Mouse (Mus musculus) adrenal gland, adult 18-20 months (tissue): ENCODE results near the gene Zfp994. TPM values are rescaled to one million over a fixed set of nuclear protein-coding genes. Genes with fewer than 3 reads are reported as not detected.
A peak's percentile ranks its signal among the peaks of the same experiment; 100 is the strongest.
"Not testable (repeated sequence)": the region's sequence is repeated elsewhere in the genome, so short reads cannot be mapped to it uniquely, and the experiment has no call there.

Source experiments
- DNase-seq, 2 experiments: peaks; one replicate each; pipeline ENCODE4 v3.0.0; 2021 to 2022; ENCODE audit warnings: low spot score in 2 of 2
- long read RNA-seq, 2 experiments: library from polyadenylated mRNA; stranded (forward); transcript quantifications; one replicate each; pipeline ENCODE4 v2.0.0; 2021
- total RNA-seq, 2 experiments: library from RNA; stranded (reverse); gene quantifications; 1 replicate in 1 of 2; 2 replicates in 1 of 2; pipeline ENCODE4 v1.2.3; 2021

Gene Zfp994
- total RNA-seq, result 1 to 10 TPM; 3.1 to 3.3 TPM
- long read RNA-seq, experiment 1, full-length matches to known transcripts, result 1 of 4 reads
- long read RNA-seq, experiment 1, partial matches to known transcripts, result 0 of 4 reads
- long read RNA-seq, experiment 1, other reads (novel, unspliced or antisense), result 3 of 4 reads
- long read RNA-seq, experiment 2, full-length matches to known transcripts, result 5 of 11 reads
- long read RNA-seq, experiment 2, partial matches to known transcripts, result 0 of 11 reads
- long read RNA-seq, experiment 2, other reads (novel, unspliced or antisense), result 6 of 11 reads

DNA sequence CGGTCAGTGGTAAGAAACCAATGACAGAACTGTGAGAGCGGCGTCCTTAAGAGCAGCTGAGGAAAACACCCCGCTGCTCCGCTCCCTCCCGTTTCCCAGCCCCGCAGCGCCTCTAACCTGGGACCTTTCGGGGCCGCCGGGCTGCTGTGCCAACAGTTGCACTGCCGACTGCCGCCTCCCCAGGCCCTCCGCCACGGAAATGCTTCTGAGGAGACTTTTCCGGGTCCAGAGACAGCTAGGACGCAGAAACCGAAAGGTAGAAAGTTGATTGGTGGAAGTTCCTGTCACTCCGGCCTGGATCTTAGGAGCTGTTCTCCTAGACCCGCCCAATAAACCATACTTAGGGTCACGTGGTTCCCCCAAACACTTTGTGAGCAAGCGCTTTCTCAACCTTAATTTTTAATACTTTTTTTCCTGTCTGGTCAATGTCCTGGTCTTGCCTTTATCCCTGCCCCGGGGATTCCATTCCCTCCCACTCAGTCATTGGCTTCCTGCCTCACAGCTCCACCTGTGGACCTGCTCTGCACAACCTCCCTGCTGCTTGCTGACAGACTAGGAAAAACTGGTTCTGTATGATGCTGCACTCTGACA, at the start of gene Zfp994:
Zfp994 (minus strand) TSS at position 195 of the 591 bp plus-strand sequence.
- DNase-seq, result peak; percentile 82 to 90

GRCm38 (mm10) chr17:22230701-22231100, 5.3 kb upstream of the Zfp994 start:
- not testable (repeated sequence) for DNase-seq

DNA sequence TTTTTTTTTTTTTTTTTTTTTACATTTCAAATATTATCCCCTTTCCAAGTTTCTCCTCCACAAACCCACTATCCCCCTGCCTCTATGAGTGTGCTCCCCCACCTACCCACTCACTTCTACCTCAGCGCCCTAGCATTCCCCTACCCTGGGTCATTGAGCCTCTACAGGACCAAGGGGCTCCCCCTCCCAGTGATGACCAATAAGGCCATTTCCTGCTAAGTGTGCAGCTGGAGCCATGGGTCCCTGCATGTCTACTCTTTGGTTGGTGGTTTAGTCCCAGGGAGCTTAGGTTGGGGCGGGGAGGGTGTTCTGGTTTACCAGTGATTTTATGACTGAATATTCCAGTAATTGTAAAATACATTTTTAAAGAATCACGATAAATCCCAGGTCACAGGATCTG, 401 bp downstream of the Zfp994 start:
- DNase-seq, result peak; percentile 5 to 20

- DNase-seq, result peak; percentile 25 to 34
These were observed 59.6 kb downstream of the Zfp994 start, which contains the start of gene Zfp947 for GRCm38 (mm10) chr17:22165722-22166294. Zfp947 (minus strand) TSS chr17:22166190.

- DNase-seq, result peak in 1 of 2 experiments; percentile 2
These were observed 60.1 kb downstream of the Zfp994 start for GRCm38 (mm10) chr17:22165304-22165703.

- DNase-seq, result not testable (repeated sequence)
These were observed 71.5 kb downstream of the Zfp994 start for GRCm38 (mm10) chr17:22153951-22154350.

Other genes starting within 250 kb of the Zfp994 start
- under 1 TPM; 0.83 TPM for gene Zfp947, start 59.4 kb downstream of the Zfp994 start, total RNA-seq
- 1 to 10 TPM; 8.5 to 8.7 TPM for gene CT030661.1, start 89.2 kb upstream of the Zfp994 start, total RNA-seq
- 1 to 10 TPM; 5.0 to 6.2 TPM for gene Zfp944, start 135.8 kb upstream of the Zfp994 start, total RNA-seq
- 10 to 100 TPM in 1 of 2 experiments, 1 to 10 TPM in 1; 9.2 to 10.6 TPM for gene Zfp758, start 135.8 kb upstream of the Zfp994 start, total RNA-seq
- gene Zfp946, start 198.6 kb upstream of the Zfp994 start, total RNA-seq, result 1 to 10 TPM; 6.1 to 6.3 TPM